Mouse (Mus musculus) lung, embryonic 15.5 days (tissue): ENCODE results near the gene Btn2a2. TPM values are rescaled to one million over a fixed set of nuclear protein-coding genes. Genes with fewer than 3 reads are reported as not detected.

Source experiments
- ATAC-seq: fragments of 200-750 bp; cut with Nextera tagmentation; 2 replicates; pipeline ENCODE4 v1.8.0; 2017; ENCODE audit warnings: moderate number of reproducible peaks, borderline replicate concordance; ENCODE audit not compliant: low FRiP score, low TSS enrichment; ENCODE audit errors: extremely low read depth
- H3K27ac ChIP-seq: fragments of 300-500 bp; sonication (generic); 2 replicates; pipeline ENCODE4 v1.5.1; 2015; ENCODE audit warnings: moderate library complexity, mild to moderate bottlenecking, inconsistent platforms
- H3K27me3 ChIP-seq: fragments of 300-500 bp; sonication (generic); 2 replicates; pipeline ENCODE4 v1.6.1; 2015; ENCODE audit warnings: inconsistent platforms
- H3K36me3 ChIP-seq: fragments of 300-500 bp; sonication (generic); 2 replicates; pipeline ENCODE4 v1.6.1; 2015; ENCODE audit warnings: inconsistent platforms
- H3K4me1 ChIP-seq: fragments of 300-500 bp; sonication (generic); 2 replicates; pipeline ENCODE4 v1.6.1; 2015; ENCODE audit warnings: inconsistent platforms
- H3K4me2 ChIP-seq: fragments of 300-500 bp; sonication (generic); 2 replicates; pipeline ENCODE4 v1.6.1; 2015; ENCODE audit warnings: inconsistent platforms, mild to moderate bottlenecking, moderate library complexity
- H3K4me3 ChIP-seq: fragments of 300-500 bp; sonication (generic); 2 replicates; pipeline ENCODE4 v1.5.1; 2015; ENCODE audit warnings: mild to moderate bottlenecking, inconsistent platforms
- H3K9ac ChIP-seq: fragments of 300-500 bp; sonication (generic); 2 replicates; pipeline ENCODE4 v1.6.1; 2015; ENCODE audit warnings: inconsistent platforms
- H3K9me3 ChIP-seq: fragments of 300-500 bp; sonication (generic); 2 replicates; pipeline ENCODE4 v1.6.1; 2016; ENCODE audit warnings: inconsistent platforms
- WGBS: fragments of 180-500 bp; shearing (Covaris S2); methylation state at CpG from one replicate; pipeline ENCODE4 v1.1.7; 2015; 5-methylcytosine and 5-hydroxymethylcytosine counted together
- microRNA-seq: library from miRNA; unstranded; fragments of <30 nt; microRNA quantifications from one replicate; pipeline ENCODE4, GENCODE M21; 2016
- polyA plus RNA-seq: library from polyadenylated mRNA; unstranded; fragments of >200 nt; fragmentation: Nextera tagmentation; extraction: Ambion mirVana; gene quantifications from 2 replicates; pipeline ENCODE4 v1.2.1, GENCODE M21; 2015

Btn2a2 gene
- polyA plus RNA-seq, 1 experiment from 2014 or later, result 0.16 TPM

GRCm38 (mm10) chr13:23429771-23430380 is 58.8 kb downstream of the Btn2a2 start:
- no peak for ATAC-seq
- no peaks in the 10 kb centered on the region for H3K36me3 ChIP-seq
- peak overlapping the region; percentile 54 for H3K4me3 ChIP-seq
- H3K27ac ChIP-seq, result peak overlapping the region; percentile 94
- H3K4me2 ChIP-seq, result peak overlapping the region; percentile 60
- WGBS, result 24% methylated on average over 10 of the region's 10 CpGs
- no peaks in the 10 kb centered on the region for H3K27me3 ChIP-seq
- H3K9ac ChIP-seq, result peak overlapping the region; percentile 58
- H3K4me1 ChIP-seq, result peaks cover 37% of the 10 kb centered on the region
- no peaks in the 10 kb centered on the region for H3K9me3 ChIP-seq

DNA sequence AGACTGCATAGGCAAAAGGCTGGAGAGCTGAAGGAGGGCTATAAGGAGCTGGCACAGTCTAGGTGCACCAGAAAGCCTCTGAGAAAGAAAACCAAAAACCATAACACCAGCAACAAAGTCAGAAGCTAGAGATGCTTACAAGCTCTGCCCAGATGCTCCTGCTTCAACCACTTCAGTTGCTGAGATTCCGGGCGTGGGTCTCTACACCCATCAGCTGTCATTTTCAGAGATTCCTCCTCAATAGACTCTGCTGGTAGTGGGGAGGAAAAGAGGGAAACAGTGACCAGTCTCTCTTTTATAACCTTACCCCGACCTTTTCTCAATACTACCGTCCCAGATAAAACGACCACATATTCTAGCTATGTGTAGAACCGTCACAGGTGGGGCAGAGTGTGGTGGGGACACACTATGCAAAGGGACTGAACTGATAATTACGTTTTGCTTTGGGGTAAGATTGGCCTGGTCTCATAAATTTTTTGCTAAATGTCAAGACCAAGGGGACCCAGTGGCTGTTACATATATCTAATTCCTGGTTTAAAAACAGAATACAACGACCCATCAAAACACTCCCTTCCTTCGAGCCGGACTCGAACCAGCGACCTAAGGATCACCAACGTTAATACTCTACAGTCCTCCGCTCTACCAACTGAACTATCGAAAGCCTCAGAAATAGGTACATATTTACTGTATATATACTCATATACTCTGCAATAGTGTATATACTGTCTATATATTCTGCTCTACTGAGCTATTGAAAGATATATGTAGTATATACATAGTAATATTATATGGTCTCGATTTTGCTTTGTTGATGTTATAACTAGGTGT is 60.3 kb downstream of the Btn2a2 start:
- WGBS, result 56% methylated on average over 16 of the region's 16 CpGs

More for the DNA sequence above, 60.3 kb downstream of the Btn2a2 start:
- H3K9me3 ChIP-seq, result no peaks in the 10 kb centered on the region
- H3K27ac ChIP-seq, result no peak overlapping the region
- H3K27me3 ChIP-seq, result no peaks in the 10 kb centered on the region
- no peak overlapping the region for H3K4me2 ChIP-seq
- H3K36me3 ChIP-seq, result no peaks in the 10 kb centered on the region
- H3K4me3 ChIP-seq, result no peak overlapping the region
- H3K9ac ChIP-seq, result no peak overlapping the region
- ATAC-seq, result no peak
- H3K4me1 ChIP-seq, result peaks cover 33% of the 10 kb centered on the region

Small RNA genes lying within 50 kb of the gene (microRNA-seq; reads per million reads assigned to microRNA genes)
- gene Gm44297, result not detected
- gene n-TStga1, result 3.0 reads per million, percentile 12 among the genes with 10 or more reads in this experiment

Other genes starting within 250 kb of the Btn2a2 start
- not detected in 2 replicates for gene Vmn1r223, start 241.7 kb downstream of the Btn2a2 start, polyA plus RNA-seq
- 51.9 and 53.3 TPM in 2 replicates for gene Zfp322a, start 119.6 kb downstream of the Btn2a2 start, polyA plus RNA-seq
- gene Abt1, start 65.0 kb downstream of the Btn2a2 start, polyA plus RNA-seq, result 13.6 and 14.2 TPM in 2 replicates
- 0.14 and 0.26 TPM in 2 replicates for gene Btn1a1, start 23.0 kb downstream of the Btn2a2 start, polyA plus RNA-seq
- gene Hist1h4h, start 42.2 kb upstream of the Btn2a2 start, polyA plus RNA-seq, result 6.9 and 8.1 TPM in 2 replicates
- 6.2 and 8.4 TPM in 2 replicates for gene Hist1h2af, start 45.0 kb upstream of the Btn2a2 start, polyA plus RNA-seq
- 9.5 and 10.8 TPM in 2 replicates for gene Hist1h3g, start 46.6 kb upstream of the Btn2a2 start, polyA plus RNA-seq
- 1.4 TPM in 2 replicates for gene Hist1h2bh, start 54.5 kb upstream of the Btn2a2 start, polyA plus RNA-seq
- 0.75 and 1.5 TPM in 2 replicates for gene Hist1h3f, start 55.2 kb upstream of the Btn2a2 start, polyA plus RNA-seq
- 1.7 and 2.1 TPM in 2 replicates for gene Hist1h4f, start 62.8 kb upstream of the Btn2a2 start, polyA plus RNA-seq
- 0.78 and 0.86 TPM in 2 replicates for gene Hist1h1d, start 64.4 kb upstream of the Btn2a2 start, polyA plus RNA-seq
- 7.1 and 7.9 TPM in 2 replicates for gene Hist1h3e, start 73.5 kb upstream of the Btn2a2 start, polyA plus RNA-seq
- 143 and 164 TPM in 2 replicates for gene Hist1h2ae, start 82.4 kb upstream of the Btn2a2 start, polyA plus RNA-seq
- 14.5 and 17.7 TPM in 2 replicates for gene Hist1h2bg, start 82.5 kb upstream of the Btn2a2 start, polyA plus RNA-seq
- 10.1 and 10.2 TPM in 2 replicates for gene Hist1h2bf, start 85.3 kb upstream of the Btn2a2 start, polyA plus RNA-seq
- gene Hist1h2ad, start 85.5 kb upstream of the Btn2a2 start, polyA plus RNA-seq, result 3.1 and 4.6 TPM in 2 replicates
- 9.4 and 10.2 TPM in 2 replicates for gene Hist1h3d, start 86.9 kb upstream of the Btn2a2 start, polyA plus RNA-seq
- gene Hist1h4d, start 92.7 kb upstream of the Btn2a2 start, polyA plus RNA-seq, result 160 and 177 TPM in 2 replicates
- gene Hist1h2be, start 132.3 kb upstream of the Btn2a2 start, polyA plus RNA-seq, result 2.5 and 3.6 TPM in 2 replicates
- gene Hist1h1e, start 133.7 kb upstream of the Btn2a2 start, polyA plus RNA-seq, result 28.3 and 28.5 TPM in 2 replicates
- gene Hist1h2ac, start 195.1 kb upstream of the Btn2a2 start, polyA plus RNA-seq, result 1.6 and 1.8 TPM in 2 replicates
- gene Hist1h2bc, start 195.3 kb upstream of the Btn2a2 start, polyA plus RNA-seq, result 60.8 and 63.6 TPM in 2 replicates
- gene Hist1h1t, start 207.0 kb upstream of the Btn2a2 start, polyA plus RNA-seq, result 0.22 and 0.35 TPM in 2 replicates
- gene Hist1h4c, start 209.6 kb upstream of the Btn2a2 start, polyA plus RNA-seq, result 8.2 and 9.4 TPM in 2 replicates
- gene Hfe, start 222.0 kb upstream of the Btn2a2 start, polyA plus RNA-seq, result 8.6 and 10.8 TPM in 2 replicates
- 36.2 and 37.0 TPM in 2 replicates for gene Hist1h1c, start 250.0 kb upstream of the Btn2a2 start, polyA plus RNA-seq